Mouse (Mus musculus) retina, postnatal 1 day (tissue): Measurements from ENCODE around the gene Uxs1.

ENCODE experiments used
- DNase-seq: peaks from one replicate; pipeline ENCODE4 v3.0.0-alpha.2; 2012

Gene Uxs1

DNA sequence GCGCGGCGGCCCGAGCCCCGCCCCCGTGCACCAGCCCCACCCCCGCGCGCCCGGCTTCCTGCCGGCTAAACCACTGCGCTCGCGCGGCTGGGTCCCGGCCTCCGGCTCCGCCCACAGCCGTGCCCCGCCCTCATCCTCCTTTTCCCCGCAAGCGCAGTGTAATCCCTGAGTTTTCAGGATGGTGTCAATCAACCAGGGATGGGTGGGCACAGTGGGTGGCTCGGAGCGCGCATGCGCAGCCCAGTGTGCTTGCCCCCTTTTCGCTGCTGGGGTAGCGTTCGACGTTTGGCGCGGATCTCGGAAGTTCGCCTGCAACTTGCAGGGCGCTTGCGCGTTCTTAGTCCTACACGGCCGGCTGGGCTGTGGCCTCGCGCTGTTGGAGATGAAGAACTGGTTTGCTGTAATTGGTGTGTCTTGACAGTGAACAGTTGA lies at the start of gene Uxs1:
TSS of gene Uxs1 (minus strand) at position 38 of the 432 bp plus-strand sequence.
- DNase-seq = peak; percentile 99

DNA sequence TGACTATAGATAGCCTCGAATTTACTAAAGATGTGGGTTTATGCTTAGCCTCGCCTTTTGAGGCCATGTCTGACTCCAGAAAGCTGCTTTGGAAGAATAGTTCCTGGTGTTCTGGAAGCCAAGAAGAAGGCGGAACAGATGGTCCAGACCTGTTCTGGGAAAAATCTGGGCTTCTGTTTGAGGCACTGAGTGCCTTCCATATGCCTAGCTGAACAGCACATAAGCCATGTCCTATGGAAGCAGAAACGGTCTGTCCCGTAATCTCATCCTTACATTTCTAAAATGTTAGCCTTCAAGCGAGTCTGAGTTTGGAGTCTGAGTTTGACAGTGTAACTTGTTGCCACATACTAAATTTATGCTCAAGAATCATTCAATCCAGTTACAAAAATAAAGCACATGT lies 49.6 kb upstream of the Uxs1 start:
- no peak for DNase-seq

DNA sequence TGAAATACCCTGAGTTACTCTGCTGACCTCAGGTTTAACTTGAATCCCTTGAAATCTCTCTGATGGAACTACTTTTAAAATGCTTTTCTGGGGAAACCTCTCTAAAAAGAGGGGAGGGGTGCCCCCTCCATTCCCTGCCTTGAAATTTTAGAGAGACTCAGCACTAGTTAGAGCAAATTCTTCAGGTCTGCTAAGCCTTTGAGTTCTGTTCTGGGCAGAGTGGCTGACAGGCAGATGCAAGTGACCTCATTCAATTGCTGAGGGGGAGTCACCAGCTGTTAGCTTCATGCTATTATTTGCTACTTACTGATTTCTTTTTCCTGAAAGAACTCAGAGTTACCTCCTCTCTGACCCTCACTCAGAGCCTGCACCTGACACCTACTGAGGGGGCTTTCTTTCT lies 43.5 kb upstream of the Uxs1 start:
- DNase-seq = peak; percentile 17

DNA sequence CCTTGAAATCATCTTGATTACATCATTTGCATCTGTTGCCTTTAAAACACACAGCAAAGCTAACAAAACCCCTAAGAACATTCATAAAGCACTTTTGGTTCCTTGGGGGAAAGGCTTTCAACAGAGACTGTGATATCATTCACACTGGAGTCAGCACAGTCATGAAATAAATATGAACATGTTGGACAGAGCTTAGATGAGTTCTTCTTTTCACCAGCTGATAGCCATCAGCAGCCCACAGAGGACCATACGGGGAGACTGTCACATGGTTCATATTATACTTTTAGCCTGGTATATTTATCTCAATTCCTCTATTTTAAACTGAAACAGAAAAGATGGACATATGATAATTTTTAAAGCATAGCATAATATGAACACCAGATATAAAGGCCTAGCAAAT lies 40.9 kb upstream of the Uxs1 start:
- no peak for DNase-seq

DNA sequence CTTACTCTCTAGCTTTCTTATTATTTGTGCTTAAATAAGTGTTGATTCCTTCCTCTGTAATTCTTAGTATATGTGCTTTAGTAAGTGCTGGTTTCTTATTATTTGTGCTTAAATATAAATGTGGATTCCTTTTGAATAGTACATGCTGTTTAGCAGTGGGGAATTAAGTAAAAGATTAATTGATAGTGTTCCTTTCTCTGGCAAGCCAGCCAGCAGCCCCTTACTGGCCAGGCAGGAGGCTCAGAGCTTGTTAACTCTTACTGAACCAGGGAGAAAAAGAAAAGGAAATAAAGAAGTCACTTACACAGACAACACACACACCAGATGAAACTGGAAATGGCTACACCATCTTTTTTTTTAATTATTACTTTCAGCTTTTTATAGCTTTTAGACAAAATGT lies 37.2 kb upstream of the Uxs1 start:
- DNase-seq = no peak

DNA sequence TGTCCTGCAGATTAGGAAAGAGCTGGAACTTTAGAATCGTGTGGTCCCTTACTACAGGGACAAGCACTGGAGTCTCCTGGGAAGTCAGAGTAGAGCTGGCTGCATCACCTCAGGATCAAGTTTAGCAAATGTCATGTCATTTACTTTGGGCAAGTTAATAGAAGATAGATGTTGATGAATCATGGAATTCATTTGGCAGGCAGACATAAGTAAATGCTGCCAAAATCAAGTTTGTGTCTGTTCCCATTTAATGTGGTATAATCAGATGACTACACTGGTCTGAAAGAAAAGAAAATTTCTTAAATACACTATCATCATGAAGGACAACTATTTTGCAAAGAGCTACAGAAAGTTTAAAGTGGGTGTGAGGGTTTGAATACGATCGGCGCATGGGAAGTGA lies 35.0 kb upstream of the Uxs1 start:
- no peak for DNase-seq

DNA sequence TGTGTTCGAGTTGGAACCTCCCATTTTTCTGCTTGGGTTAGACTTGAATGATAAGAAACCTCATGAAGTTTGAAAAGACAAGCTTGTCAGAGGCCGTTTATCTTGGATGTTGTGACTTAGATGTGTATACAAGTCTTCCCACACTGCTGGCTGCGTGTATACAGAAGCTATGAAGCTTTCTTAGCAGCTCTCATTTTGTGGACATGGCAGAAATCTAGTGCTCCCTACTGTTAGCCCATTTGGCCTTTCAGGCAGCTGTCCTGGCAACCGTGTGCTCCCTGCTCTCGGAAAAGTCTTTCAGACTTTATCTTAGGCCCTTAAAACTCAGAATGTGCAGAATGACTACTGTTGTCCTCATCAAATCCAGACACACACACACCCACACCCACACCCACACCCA lies 31.4 kb upstream of the Uxs1 start:
- no peak for DNase-seq

DNA sequence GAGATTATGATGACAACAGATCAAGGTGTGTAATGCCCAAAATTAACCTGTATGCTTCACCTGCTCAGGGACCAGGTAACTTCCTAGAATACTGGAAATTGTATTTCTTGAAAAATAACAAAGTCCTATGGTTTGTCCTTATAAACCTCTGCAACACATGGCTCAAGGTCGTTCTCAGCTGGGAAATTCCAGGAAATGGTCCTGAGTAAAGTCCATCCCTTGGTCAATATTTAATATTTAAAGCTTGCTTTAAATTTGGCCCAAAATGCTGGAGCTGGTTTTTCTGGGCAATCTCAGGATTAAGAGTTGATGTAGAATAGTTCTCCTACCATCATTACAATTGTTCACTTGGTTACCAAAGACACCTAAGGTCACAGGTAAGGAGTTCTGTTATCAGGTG lies 30.1 kb upstream of the Uxs1 start:
- DNase-seq = no peak

DNA sequence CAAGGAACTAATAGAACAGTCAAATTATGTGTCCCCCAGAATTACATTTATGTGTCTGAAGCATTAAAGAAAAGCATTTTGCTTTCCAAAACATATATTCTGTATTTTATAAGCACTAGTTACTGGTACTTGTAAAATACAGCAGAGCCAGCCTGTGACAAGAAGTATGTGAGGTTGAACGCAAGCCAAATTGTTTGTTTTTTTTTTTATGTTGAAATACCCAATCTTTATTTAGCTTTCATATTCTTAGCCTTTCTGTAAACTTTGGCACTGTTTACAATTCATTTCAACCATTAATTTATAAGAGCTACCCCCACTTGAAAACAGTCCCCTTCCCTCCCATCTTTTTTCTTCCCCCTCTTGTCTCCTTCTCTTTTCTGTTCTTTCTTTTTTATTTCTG lies 28.0 kb upstream of the Uxs1 start:
- no peak for DNase-seq

DNA sequence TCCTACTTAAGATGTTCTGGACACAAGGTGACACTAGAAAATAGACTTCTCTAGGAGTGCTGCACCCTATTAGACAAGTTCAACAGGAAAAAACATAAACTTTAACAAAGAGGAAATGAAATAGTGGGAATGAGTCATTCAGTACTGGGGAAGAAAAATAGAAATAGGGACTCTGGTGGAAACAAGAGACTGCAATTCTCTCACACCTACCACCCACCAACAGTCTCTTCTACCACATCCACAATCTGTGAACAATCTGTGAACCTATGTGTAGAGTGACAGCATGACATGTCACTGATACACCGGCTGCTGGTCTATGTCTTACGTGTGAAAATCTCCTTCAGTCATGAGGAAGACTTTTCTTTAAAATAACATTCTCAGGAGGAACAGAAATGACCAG lies 15.8 kb upstream of the Uxs1 start:
- DNase-seq = no peak

DNA sequence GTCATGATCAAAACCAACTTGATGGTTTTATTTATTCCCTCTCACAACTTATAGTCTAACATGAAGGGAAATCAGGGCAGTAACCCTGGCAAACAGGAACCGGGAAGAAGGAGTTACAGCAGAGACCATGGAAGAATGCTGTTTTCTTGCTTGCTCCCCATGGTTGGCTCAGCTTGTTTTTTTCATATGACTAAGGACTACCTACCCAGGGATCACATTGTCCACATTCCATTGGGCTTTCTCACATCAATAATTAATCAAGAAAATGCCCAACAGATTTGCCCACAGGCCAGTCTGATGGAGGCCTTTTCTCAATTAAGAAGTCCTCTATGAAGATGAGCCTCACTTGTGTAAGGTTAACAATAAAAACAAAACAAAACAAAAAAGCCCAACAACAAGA lies 9.6 kb upstream of the Uxs1 start:
- no peak for DNase-seq

DNA sequence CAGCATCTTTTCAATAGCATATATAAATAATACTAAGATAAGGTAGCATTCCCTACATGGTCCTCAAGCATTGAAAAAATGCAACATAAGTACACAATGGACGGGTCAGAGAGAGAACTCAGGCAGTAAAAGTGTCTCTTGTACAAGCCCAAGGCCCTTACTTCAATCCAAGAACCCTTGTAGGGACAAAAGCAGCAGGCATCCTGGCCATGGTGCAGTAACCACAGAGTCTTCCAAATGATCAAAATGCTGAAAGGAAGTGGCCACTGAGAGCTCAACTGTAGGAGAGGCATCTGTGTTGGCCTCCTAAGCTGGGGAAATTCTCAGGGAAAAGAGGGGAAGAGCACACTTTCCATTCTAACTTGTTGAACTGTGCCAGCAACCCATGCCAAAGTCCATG lies 2.5 kb upstream of the Uxs1 start:
- DNase-seq = no peak

DNA sequence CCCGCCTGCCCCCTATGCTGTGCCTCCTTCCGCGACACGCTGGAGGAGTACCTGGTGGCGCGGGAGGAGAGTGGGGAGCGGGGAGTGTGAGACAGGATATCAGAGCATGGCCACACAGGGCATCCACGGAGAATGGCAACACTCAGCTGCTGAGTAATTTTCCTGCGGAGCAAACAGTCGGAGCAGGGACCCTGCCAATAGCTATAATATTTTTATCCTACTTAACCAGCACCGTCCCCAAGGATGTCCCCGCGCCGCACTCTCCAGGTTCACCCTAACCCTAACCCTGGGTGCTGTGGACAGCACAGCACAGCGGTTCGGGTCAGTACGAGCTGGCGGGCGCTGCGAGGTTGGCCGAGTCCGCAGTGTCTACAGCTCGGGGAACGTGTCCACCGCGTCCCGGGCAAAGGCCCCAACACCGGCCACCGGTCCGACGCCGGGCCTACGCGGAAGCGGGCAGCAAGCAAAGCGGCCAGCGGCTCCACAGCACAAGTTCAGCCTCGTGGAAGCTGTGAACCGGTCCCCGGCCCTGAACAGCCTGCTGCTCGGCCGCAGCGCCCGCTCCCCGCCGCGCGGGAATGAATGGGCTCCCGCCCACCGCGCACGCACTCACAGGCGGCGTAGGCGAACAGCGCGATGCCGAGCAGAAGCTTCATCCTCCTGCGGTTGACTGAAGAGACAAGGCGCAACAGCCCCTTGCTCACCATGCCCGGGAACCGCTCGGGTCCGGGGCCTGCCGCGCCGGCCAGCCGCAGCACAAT lies 418 bp downstream of the Uxs1 start:
- no peak for DNase-seq

DNA sequence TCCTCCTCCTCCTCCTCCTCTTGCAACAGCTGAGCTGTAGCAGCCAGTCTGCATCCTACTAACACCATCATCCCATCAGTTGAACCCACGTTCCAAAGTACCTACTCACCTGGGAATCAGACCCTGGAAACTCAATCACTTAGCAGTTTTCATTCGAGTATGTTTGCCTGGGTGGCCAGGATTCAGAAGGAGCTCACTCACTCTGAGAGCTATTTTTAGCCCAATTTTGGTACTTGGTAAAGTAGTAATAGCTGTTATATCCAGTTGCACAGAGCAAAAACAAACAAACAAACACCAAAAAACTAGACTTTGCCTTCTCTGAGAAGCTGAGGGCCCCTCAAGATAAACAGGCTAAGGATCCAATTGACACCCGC lies 985 bp downstream of the Uxs1 start:
- no peak for DNase-seq

DNA sequence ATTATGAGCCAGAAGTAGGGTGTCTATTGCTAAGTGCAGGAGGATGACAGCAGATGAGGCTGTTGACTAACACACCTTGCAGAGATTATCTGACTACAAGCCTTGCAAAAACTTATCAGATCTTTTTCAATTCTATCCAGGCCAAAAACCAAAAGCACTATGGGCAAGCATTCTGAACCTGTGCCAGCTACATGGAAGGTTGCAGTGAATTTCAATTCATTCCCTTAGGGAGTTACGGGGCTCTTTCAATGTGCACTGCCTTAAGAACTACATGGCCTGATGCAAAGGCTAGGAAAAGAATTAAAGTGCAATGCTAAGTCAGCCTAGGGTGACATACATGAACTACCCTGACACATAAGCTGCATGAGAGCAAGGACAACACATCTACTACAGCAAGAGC lies 4.2 kb downstream of the Uxs1 start:
- DNase-seq = no peak

DNA sequence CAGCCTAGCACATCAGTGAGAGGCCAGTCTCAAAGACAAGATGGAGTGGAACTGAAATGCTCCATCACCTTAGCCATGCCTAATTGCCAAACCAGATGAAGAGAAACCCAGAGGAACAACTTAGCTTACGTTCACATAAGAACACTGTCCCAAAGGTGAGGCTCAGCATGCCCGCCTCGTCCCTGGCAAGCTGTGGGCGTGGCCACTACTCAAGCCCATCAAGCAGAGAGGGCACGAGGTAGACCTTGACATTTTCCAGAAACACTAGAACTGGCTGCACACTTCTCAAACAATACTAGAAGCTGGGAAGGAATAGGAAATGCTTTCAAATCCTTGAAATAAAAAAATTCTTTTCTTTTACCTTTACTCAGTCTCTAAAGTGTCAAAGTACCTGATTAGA lies 5.0 kb downstream of the Uxs1 start:
- no peak for DNase-seq

DNA sequence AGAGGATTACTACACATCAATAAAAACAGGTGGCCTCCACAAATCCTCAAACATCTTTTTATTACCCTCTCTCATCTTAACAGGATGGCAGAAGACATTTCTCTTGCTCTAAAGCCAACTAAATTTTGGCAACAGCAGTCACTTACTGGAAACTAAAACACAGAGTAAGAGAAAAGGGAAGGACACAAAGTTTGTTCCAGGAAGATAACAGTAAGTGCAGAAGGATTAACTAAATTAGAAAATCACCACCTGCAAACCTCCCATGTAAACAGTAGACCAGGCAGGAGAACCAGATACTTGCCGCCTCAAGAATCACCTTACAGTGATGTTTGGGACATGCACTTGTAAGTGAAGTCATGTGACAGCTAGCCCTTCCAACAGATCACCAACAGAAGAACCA lies 5.8 kb downstream of the Uxs1 start:
- DNase-seq = no peak

DNA sequence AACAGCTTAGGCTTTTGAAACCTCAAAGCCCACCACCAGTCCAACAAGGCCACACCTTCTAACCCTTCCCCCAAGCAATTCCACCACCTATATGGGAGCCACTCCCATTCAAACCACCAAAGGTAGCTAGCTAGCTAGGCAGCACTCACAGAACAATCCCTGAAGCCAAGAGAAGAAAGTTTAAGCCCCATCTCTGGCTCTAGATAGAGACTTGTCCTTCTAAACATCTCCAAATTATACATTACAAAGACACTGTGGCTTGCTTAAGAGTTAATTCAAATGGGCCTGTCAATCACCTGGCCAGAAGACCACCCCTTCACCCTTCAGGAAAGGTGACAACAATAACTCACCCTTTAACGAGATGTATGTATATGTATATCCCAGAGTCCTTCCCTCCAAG lies 7.0 kb downstream of the Uxs1 start:
- no peak for DNase-seq

DNA sequence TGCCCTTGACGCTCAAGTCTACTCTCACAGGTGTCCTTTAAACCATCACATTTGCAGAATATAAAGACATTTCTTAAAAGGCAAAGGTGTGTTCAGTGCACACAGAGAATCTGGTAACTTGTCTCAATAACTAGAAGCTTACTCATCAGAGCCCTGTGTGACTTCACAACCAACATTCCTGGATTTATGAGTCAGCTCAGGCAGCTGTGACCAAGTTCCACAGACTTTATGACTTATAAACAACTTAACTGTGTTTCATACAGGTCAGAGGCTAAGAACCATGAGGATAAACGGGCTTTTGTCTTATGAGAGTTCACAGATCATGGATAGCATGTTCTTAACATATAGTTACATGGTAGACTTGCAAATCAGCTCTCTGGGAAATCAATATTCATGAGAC lies 8.5 kb downstream of the Uxs1 start:
- no peak for DNase-seq

DNA sequence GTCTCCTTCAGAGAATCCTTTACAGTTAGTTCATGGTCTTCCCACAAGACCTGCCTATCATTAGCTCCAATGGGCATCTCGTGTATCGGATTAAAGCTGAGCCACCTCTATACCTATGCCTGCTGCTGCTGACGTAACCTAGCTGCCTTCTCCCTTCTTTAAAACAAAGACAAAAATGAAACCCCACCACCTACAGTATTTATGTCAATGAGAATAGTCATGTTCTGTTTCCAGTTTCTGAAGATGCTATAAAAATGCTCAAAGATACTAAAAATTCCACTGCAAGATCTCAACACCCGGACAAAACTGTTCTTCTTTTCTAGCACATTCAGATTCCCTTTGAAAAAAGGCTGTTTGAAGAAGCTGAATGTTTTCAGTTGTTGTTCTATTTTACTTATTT lies 9.2 kb downstream of the Uxs1 start:
- DNase-seq = no peak

DNA sequence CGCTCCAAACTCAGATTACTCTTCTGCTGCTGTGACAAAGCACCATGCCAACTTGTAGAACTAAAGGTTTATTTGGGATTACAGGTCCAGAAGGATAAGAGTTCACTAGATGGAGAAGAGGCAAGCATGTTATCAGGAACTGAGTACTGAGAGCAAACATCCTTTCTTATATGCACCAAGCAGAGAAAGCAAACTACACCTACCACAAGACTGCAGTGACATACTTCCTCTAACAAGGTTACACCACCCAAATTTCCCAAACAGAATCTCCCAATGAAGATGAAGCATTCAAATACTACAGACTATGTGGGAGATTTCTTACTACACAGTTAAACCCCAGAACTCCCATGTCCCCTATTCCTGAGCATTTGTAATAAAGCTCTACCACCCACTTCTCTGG lies 15.8 kb downstream of the Uxs1 start:
- DNase-seq = no peak

DNA sequence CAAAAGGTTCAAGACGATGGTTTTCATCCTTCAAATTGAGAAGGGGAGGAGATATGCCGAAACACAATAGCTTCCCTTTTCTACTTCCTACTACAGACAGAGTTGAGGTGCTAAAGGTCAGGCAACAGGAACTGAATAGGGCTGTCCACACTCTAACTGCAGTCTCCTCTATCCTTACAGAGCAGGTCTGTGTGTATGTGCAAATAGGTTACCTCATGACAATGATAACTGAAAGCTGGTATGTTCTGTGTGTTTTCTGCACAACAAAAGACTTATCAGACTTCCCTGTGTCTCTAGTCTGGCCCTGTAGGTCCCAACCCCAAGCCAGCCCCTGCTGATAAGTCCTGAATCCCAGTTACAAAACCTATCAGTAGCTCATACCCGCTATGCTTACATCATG lies 16.5 kb downstream of the Uxs1 start:
- no peak for DNase-seq

DNA sequence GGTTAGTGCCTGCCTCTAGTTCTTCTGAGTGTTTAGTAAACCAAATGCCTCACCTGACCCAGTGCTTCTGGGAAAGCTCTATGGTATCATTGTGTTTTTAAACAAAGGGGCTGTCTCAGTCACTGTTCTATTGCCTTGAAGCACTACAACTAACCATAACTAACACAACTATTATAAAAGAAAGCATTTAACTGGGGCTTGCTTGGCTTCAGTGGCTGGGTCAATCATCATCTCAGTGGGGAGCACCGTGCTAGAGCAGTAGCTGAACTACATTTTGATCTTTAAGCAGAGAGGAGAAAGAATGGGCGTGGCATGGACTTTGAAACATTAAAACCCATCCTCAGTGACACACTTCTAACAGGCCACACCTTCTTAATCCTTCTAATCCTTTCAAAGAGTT lies 18.2 kb downstream of the Uxs1 start:
- DNase-seq = no peak

DNA sequence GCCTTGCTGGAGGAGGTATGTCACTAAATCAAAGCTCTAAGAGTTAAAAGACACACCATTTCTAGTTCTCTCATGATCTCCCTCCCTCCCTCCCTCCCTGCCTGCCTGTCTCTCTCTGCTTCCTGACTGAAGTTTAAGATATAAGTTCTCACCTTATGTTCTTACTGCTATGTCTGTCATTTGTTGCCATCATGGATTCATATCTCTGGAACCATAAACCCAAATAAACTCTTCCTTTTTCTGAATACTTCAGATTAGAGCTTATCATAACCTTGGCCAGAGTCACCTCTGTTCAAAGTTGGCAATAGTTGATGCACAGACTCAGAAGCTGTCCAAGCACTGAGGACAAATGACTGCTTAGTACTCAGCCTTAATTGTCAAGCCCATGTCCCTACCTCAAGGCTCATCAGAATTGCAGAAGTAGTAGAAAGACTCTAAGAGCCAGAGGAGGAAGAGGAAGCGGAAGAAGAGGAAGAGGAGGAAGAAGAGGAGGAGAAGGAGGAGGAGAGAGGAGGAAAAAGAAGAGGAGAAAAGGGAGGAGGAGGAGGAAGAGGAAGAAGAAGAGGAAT lies 23.6 kb downstream of the Uxs1 start:
- DNase-seq = no peak

DNA sequence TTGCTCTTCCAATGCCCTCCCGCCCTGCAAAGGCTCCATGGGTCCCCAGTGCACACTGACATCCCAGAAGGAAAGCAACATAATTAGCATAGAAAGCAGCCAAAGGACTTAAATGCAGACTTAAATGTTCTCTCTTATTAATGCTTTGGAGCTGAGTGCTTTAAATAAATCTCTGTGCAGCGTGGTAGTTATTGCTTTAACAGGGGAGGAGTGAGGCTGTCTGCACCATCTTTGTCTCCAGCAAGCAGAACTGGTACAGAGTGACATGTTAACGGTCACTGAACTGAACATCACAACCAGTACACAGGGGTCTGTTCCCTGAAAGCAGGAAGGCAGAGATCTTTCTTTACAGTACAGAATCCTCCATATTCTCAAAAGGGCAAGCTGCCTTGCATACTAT lies 29.6 kb downstream of the Uxs1 start:
- DNase-seq = no peak
